Mouse (Mus musculus) limb, embryonic 15.5 days (tissue): ENCODE results near the gene Dbndd1. TPM values are rescaled to one million over a fixed set of nuclear protein-coding genes. Genes with fewer than 3 reads are reported as not detected.

Experiments used
- polyA plus RNA-seq: library from polyadenylated mRNA; unstranded; fragments of >200 nt; fragmentation: Nextera tagmentation; extraction: Ambion mirVana; gene quantifications from 2 replicates; pipeline ENCODE4 v1.2.1, GENCODE M21; 2015

Dbndd1 gene
- polyA plus RNA-seq, 1 experiment from 2014 or later: 5.9 TPM

Other genes starting within 250 kb of the Dbndd1 start
- gene Fanca, start 196.9 kb downstream of the Dbndd1 start, polyA plus RNA-seq: 14.8 and 18.6 TPM in 2 replicates
- gene Spire2, start 182.8 kb downstream of the Dbndd1 start, polyA plus RNA-seq: 0.93 and 1.2 TPM in 2 replicates
- gene Tcf25, start 141.7 kb downstream of the Dbndd1 start, polyA plus RNA-seq: 187 and 191 TPM in 2 replicates
- 0.08 and 0.15 TPM in 2 replicates for gene Mc1r, start 108.4 kb downstream of the Dbndd1 start, polyA plus RNA-seq
- 4.0 and 5.0 TPM in 2 replicates for gene Tubb3, start 104.0 kb downstream of the Dbndd1 start, polyA plus RNA-seq
- 42.4 and 43.5 TPM in 2 replicates for gene Def8, start 91.9 kb downstream of the Dbndd1 start, polyA plus RNA-seq
- gene Afg3l1, start 37.6 kb downstream of the Dbndd1 start, polyA plus RNA-seq: 43.0 and 46.0 TPM in 2 replicates
- gene Gas8, start 3.4 kb upstream of the Dbndd1 start, polyA plus RNA-seq: 29.6 and 30.2 TPM in 2 replicates
- gene Rhou, start 138.5 kb upstream of the Dbndd1 start, polyA plus RNA-seq: 10.8 and 10.9 TPM in 2 replicates